Mouse (Mus musculus) kidney, postnatal 0 days (tissue): ENCODE results near the gene Taok1. TPM values are rescaled to one million over a fixed set of nuclear protein-coding genes. Genes with fewer than 3 reads are reported as not detected.

ENCODE experiments used
- ATAC-seq: fragments of 200-750 bp; cut with Nextera tagmentation; replicated peaks from 2 replicates; pipeline ENCODE4 v1.8.0; 2017; ENCODE audit warnings: low read depth, moderate number of reproducible peaks, moderate TSS enrichment, moderate library complexity; ENCODE audit not compliant: low FRiP score
- DNase-seq: peaks from one replicate; pipeline ENCODE4 v3.0.0-alpha.2; 2016; ENCODE audit warnings: low spot score
- H3K27ac ChIP-seq: fragments of 300-500 bp; sonication (generic); 2 replicates; pipeline ENCODE4 v1.5.1; 2014; ENCODE audit warnings: mild to moderate bottlenecking
- H3K27me3 ChIP-seq: fragments of 300-500 bp; sonication (generic); 2 replicates; pipeline ENCODE4 v1.6.1; 2014; ENCODE audit warnings: low read length, mixed read lengths; ENCODE audit not compliant: insufficient read depth
- H3K36me3 ChIP-seq: fragments of 300-500 bp; sonication (generic); 2 replicates; pipeline ENCODE4 v1.6.1; 2014; ENCODE audit warnings: low read length, mixed read lengths; ENCODE audit not compliant: insufficient read depth
- H3K4me1 ChIP-seq: fragments of 300-500 bp; sonication (generic); replicated peaks from 2 replicates; pipeline ENCODE4 v1.6.1; 2014; ENCODE audit warnings: antibody characterized with exemption, low read length, mixed read lengths; ENCODE audit not compliant: insufficient read depth
- H3K4me2 ChIP-seq: fragments of 300-500 bp; sonication (generic); 2 replicates; pipeline ENCODE4 v1.6.1; 2014; ENCODE audit warnings: mild to moderate bottlenecking, low read length, moderate library complexity, mixed read lengths
- H3K4me3 ChIP-seq: fragments of 300-500 bp; sonication (generic); replicated peaks from 2 replicates; pipeline ENCODE4 v1.5.1; 2014; ENCODE audit warnings: low read depth, low read length
- H3K9ac ChIP-seq: fragments of 300-500 bp; sonication (generic); 2 replicates; pipeline ENCODE4 v1.6.1; 2014; ENCODE audit warnings: low read depth, low read length
- H3K9me3 ChIP-seq: fragments of 300-500 bp; sonication (generic); replicated peaks from 2 replicates; pipeline ENCODE4 v1.6.1; 2016; ENCODE audit warnings: low read length, inconsistent platforms, mixed read lengths
- CTCF ChIP-seq: IDR thresholded peaks from 2 replicates; pipeline ENCODE4 v1.5.1; 2016; ENCODE audit warnings: antibody characterized with exemption, low read depth, mild to moderate bottlenecking, moderate library complexity
- WGBS: fragments of 180-500 bp; shearing (Covaris S2); extraction: QIAGEN DNeasy Blood & Tissue Kit; methylation state at CpG from one replicate; pipeline ENCODE4 v1.1.7; 2014; 5-methylcytosine and 5-hydroxymethylcytosine counted together
- polyA plus RNA-seq: library from polyadenylated mRNA; unstranded; fragments of >200 nt; fragmentation: Nextera tagmentation; extraction: Ambion mirVana; gene quantifications from 2 replicates; pipeline ENCODE4 v1.2.1, GENCODE M21; 2015

Taok1 gene
- polyA plus RNA-seq, 1 experiment from 2014 or later = 17.7 TPM

- no peak for TF ChIP-seq CTCF
- no peaks in the 10 kb centered on the region for H3K27me3 ChIP-seq
- WGBS = 64% methylated on average over 5 of the region's 5 CpGs
- H3K4me1 ChIP-seq = peaks cover 32% of the 10 kb centered on the region
- no peak overlapping the region for H3K27ac ChIP-seq
- no peak overlapping the region for H3K4me2 ChIP-seq
- DNase-seq (no peak), ATAC-seq (no peak)
- no peak overlapping the region for H3K4me3 ChIP-seq
- H3K36me3 ChIP-seq = 0 out of 2 replicates have a peak, but pooled peaks cover 7% of the 10 kb centered on the region
- no peak overlapping the region for H3K9ac ChIP-seq
- no peaks in the 10 kb centered on the region for H3K9me3 ChIP-seq
These were observed 96.3 kb downstream of the Taok1 start for GRCm38 (mm10) chr11:77511336-77511735.

DNA sequence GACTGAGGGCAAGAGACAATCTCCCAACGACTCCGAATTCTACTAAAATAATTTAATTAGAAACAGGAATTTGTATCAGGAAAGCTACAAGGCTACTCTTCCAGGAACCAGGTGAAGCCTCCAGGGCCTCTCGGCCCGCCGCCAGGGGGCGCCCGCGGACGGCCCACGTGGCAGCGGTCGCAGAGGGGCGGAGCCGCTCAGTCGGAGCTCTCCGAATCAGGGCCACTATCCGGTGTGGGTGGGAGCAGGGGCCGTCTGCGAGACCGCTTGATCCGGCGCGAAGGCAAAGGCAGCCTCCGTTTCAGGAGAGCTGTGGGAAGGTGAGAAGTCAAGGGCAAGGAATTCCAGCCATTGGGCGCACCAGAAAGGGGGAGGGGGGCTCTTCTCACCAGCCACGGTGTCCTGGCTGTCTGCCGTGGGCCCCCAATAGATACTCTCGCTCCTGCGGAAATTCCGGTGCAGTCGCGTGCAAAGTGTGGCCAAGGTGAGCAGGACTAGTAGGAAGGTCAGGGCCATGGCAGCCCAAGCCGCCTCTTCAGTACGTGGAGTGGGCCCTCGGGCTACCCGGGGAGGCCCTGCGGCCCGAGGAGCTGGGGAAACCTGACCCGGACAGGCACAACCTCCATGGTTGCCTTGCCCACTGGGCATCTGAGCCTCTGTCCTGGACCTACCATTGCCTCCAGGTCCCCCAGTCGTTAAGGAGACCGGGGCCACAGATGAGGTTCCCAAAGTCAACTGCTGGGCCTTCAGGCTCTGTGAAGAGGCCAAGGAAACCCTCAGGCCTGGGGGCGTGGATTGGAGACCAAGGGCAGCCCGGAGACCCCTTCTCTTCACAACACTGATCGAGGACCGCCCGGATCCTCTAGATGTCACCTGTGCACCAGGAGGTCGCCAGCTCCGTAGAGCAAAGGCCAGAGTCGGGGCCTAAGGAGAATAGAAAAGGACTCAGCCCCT, 99.3 kb downstream of the Taok1 start:
- peak overlapping the region; percentile 37 for H3K4me3 ChIP-seq
- DNase-seq (peak; percentile 93), ATAC-seq (peak; percentile 53)
- H3K9ac ChIP-seq = peak overlapping the region; percentile 59
- peaks cover 36% of the 10 kb centered on the region for H3K36me3 ChIP-seq
- TF ChIP-seq CTCF = peak; percentile 98
- peak overlapping the region; percentile 33; the same call in 1 of the 2 replicates for H3K27ac ChIP-seq
- H3K9me3 ChIP-seq = no peaks in the 10 kb centered on the region
- peaks cover 14% of the 10 kb centered on the region for H3K4me1 ChIP-seq
- 17% methylated on average over 49 of the region's 49 CpGs for WGBS
- no peaks in the 10 kb centered on the region for H3K27me3 ChIP-seq
- peak overlapping the region; percentile 74 for H3K4me2 ChIP-seq

- H3K27ac ChIP-seq = no peak overlapping the region
- WGBS = 72% methylated on average over 4 of the region's 4 CpGs
- H3K9me3 ChIP-seq = no peaks in the 10 kb centered on the region
- no peaks in the 10 kb centered on the region for H3K27me3 ChIP-seq
- H3K4me2 ChIP-seq = no peak overlapping the region
- no peak overlapping the region for H3K9ac ChIP-seq
- ATAC-seq (no peak), DNase-seq (no peak)
- no peak overlapping the region for H3K4me3 ChIP-seq
- H3K4me1 ChIP-seq = peaks cover 12% of the 10 kb centered on the region
- no peak for TF ChIP-seq CTCF
- peaks cover 45% of the 10 kb centered on the region for H3K36me3 ChIP-seq
These were observed 100.2 kb downstream of the Taok1 start for GRCm38 (mm10) chr11:77507426-77507825.

- WGBS = 86% methylated on average over 6 of the region's 6 CpGs
- Histone ChIP-seq H3K9me3 (no peaks in the 10 kb centered on the region), H3K36me3 (peaks cover 47% of the 10 kb centered on the region), H3K4me2 (no peak overlapping the region), H3K4me1 (peaks cover 9% of the 10 kb centered on the region), H3K27ac (0 out of 2 replicates have a peak overlapping the region, but pooled peaks have one; percentile 5), H3K27me3 (no peaks in the 10 kb centered on the region), H3K9ac (no peak overlapping the region), H3K4me3 (no peak overlapping the region)
- no peak for DNase-seq
- no peak for TF ChIP-seq CTCF
- no peak for ATAC-seq
These were observed 100.7 kb downstream of the Taok1 start for GRCm38 (mm10) chr11:77506941-77507340.

DNA sequence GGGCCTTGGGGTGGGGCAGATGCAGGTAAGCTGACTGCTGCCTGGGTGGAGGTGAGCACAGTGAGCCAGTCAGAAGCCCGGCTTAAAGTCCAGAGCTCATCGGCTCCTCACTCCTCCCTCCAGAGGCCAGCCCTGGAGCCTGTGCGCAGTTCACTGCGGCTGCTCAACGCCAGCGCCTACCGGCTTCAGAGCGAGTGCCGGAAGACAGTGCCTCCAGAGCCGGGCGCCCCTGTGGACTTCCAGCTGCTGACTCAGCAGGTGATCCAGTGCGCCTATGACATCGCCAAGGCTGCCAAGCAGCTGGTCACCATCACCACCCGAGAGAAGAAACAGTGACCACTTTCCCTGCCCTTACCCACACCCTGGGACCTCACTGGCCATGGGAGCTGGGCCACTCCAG, 101.3 kb downstream of the Taok1 start:
- 72% methylated on average over 14 of the region's 14 CpGs for WGBS
- H3K4me3 ChIP-seq = no peak overlapping the region
- no peak for TF ChIP-seq CTCF
- ATAC-seq (peak; percentile 49), DNase-seq (no peak)
- no peak overlapping the region for H3K27ac ChIP-seq
- no peak overlapping the region for H3K4me2 ChIP-seq
- H3K9ac ChIP-seq = no peak overlapping the region
- no peaks in the 10 kb centered on the region for H3K9me3 ChIP-seq
- H3K4me1 ChIP-seq = peaks cover 9% of the 10 kb centered on the region
- peaks cover 48% of the 10 kb centered on the region for H3K36me3 ChIP-seq
- no peaks in the 10 kb centered on the region for H3K27me3 ChIP-seq

DNA sequence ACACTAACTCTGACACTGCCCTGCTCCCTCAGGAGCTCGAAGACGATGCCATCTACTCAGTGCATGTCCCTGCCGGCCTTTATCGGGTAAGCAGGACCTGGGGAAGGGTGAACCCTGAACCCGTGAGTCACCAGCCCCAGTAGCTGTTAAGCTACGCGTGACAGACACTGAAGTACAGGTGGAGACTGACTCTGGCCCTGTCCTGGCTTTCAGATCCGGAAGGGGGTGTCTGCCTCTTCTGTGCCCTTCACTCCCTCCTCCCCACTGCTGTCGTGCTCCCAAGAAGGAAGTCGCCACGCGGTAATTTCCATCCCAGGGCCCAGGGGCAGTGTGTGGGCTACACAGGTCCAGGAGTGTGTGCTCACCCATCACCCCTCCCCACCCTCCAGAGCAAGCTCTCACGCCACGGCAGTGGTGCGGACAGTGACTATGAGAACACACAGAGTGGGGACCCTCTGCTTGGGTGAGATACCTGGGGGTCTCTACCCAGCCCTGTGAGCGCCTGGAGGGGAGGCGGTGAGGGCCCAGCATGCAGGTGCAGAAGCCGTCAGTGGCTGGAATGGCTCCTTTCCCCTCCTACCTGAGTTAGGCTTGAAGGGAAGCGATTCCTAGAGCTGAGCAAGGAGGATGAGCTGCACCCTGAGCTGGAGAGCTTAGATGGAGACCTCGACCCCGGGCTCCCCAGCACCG, 102.2 kb downstream of the Taok1 start:
- peak; percentile 11; the same call in 1 of the 2 replicates for ATAC-seq
- Histone ChIP-seq H3K36me3 (peaks cover 55% of the 10 kb centered on the region), H3K9ac (no peak overlapping the region), H3K27ac (peak overlapping the region; percentile 31; the same call in 1 of the 2 replicates), H3K4me1 (peaks cover 9% of the 10 kb centered on the region), H3K9me3 (no peaks in the 10 kb centered on the region), H3K27me3 (no peaks in the 10 kb centered on the region), H3K4me3 (no peak overlapping the region), H3K4me2 (no peak overlapping the region)
- no peak for DNase-seq
- TF ChIP-seq CTCF = no peak
- 83% methylated on average over 22 of the region's 22 CpGs for WGBS
